Mouse (Mus musculus) hindbrain, embryonic 14.5 days (tissue): ENCODE data around the gene Cfap57. TPM values are rescaled to one million over a fixed set of nuclear protein-coding genes. Genes with fewer than 3 reads are reported as not detected.

Source experiments
- ATAC-seq: fragments of 200-750 bp; cut with Nextera tagmentation; 2 replicates; pipeline ENCODE4 v1.8.0; 2017; ENCODE audit warnings: moderate number of reproducible peaks, mild to moderate bottlenecking, moderate TSS enrichment, moderate library complexity; ENCODE audit not compliant: low FRiP score
- DNase-seq: peaks from one replicate; pipeline ENCODE4 v3.0.0-alpha.2; 2015; ENCODE audit warnings: low spot score
- H3K27ac ChIP-seq: fragments of 300-500 bp; sonication (generic); 2 replicates; pipeline ENCODE4 v1.5.1; 2014; ENCODE audit warnings: mild to moderate bottlenecking, moderate library complexity
- H3K27me3 ChIP-seq: fragments of 300-500 bp; sonication (generic); 2 replicates; pipeline ENCODE4 v1.6.1; 2014; ENCODE audit warnings: mild to moderate bottlenecking, low read length, mixed read lengths; ENCODE audit not compliant: control insufficient read depth, insufficient read depth
- H3K36me3 ChIP-seq: fragments of 300-500 bp; sonication (generic); replicated peaks from 2 replicates; pipeline ENCODE4 v1.6.1; 2014; ENCODE audit not compliant: control insufficient read depth, insufficient read depth
- H3K4me1 ChIP-seq: fragments of 300-500 bp; sonication (generic); replicated peaks from 2 replicates; pipeline ENCODE4 v1.6.1; 2014; ENCODE audit warnings: antibody characterized with exemption, low read length, mixed read lengths; ENCODE audit not compliant: control insufficient read depth, insufficient read depth
- H3K4me2 ChIP-seq: fragments of 300-500 bp; sonication (generic); replicated peaks from 2 replicates; pipeline ENCODE4 v1.6.1; 2014; ENCODE audit warnings: mild to moderate bottlenecking, moderate library complexity
- H3K4me3 ChIP-seq: fragments of 300-500 bp; sonication (generic); replicated peaks from 2 replicates; pipeline ENCODE4 v1.5.1; 2014; ENCODE audit warnings: mild to moderate bottlenecking, low read length
- H3K9ac ChIP-seq: fragments of 300-500 bp; sonication (generic); 2 replicates; pipeline ENCODE4 v1.6.1; 2014
- H3K9me3 ChIP-seq: fragments of 300-500 bp; sonication (generic); 2 replicates; pipeline ENCODE4 v1.6.1; 2016; ENCODE audit warnings: low read length; ENCODE audit not compliant: control insufficient read depth
- WGBS: fragments of 180-500 bp; shearing (Covaris S2); extraction: QIAGEN DNeasy Blood & Tissue Kit; methylation state at CpG from one replicate; pipeline ENCODE4 v1.1.7; 2014; 5-methylcytosine and 5-hydroxymethylcytosine counted together
- polyA plus RNA-seq: library from polyadenylated mRNA; unstranded; fragments of >200 nt; fragmentation: Nextera tagmentation; extraction: Ambion mirVana; gene quantifications from 2 replicates; pipeline ENCODE4 v1.2.1, GENCODE M21; 2014

The Cfap57 gene
- polyA plus RNA-seq, 1 experiment from 2014 or later: 3.1 TPM

DNA sequence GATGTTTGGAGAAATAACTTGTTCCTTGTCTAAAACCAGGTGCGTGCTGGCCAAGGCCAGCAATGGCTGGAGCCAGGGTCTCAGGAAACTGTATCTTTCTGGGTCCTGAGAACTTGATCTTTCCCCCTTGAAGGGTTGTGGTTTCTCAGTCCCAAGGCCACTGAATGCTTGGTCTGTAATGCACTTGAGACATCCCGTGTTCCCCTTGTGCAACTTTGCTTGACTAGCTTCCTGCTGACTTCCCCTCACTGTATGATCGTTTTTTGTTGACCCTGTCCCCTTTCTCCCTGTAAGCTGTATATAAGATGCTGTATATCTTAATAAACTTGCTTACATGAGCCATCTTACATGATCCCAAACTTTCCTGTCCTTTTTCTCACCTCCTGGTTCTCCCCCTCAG is 10.7 kb downstream of the Cfap57 start:
- DNase-seq (no peak), ATAC-seq (no peak)
- H3K9ac ChIP-seq: no peak overlapping the region
- H3K4me3 ChIP-seq: no peak overlapping the region
- no peaks in the 10 kb centered on the region for H3K36me3 ChIP-seq
- H3K27me3 ChIP-seq: no peaks in the 10 kb centered on the region
- H3K4me1 ChIP-seq: no peaks in the 10 kb centered on the region
- WGBS: 79% methylated on average over 3 of the region's 3 CpGs
- no peaks in the 10 kb centered on the region for H3K9me3 ChIP-seq
- H3K4me2 ChIP-seq: no peak overlapping the region
- no peak overlapping the region for H3K27ac ChIP-seq

DNA sequence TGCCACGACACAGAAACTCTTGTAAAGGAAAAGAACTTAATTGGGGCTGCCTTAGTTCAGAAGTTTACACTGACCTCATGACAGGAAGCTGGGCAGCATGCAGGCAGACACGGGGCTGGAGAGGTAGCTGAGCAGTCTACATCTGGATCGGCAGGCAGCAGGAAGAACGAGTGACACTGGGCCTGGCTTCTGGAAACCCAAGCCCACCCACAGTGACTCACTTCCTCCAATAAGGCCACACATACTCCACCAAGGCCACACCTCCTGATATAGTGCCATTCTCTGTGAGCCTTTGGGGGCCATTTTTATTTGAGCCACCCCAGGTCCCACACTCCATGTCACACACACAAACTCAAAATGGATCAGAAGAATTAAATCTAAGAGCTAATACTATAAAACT is 16.5 kb downstream of the Cfap57 start:
- no peak overlapping the region for H3K4me2 ChIP-seq
- no peak overlapping the region for H3K4me3 ChIP-seq
- no peaks in the 10 kb centered on the region for H3K36me3 ChIP-seq
- ATAC-seq (no peak), DNase-seq (no peak)
- no peak overlapping the region for H3K27ac ChIP-seq
- no peaks in the 10 kb centered on the region for H3K9me3 ChIP-seq
- H3K27me3 ChIP-seq: no peaks in the 10 kb centered on the region
- 76% methylated on average over 4 of the region's 4 CpGs for WGBS
- H3K4me1 ChIP-seq: no peaks in the 10 kb centered on the region
- H3K9ac ChIP-seq: no peak overlapping the region

GRCm38 (mm10) chr4:118589733-118590130 is 30.8 kb downstream of the Cfap57 start:
- H3K27me3 ChIP-seq: no peaks in the 10 kb centered on the region
- no peak overlapping the region for H3K4me3 ChIP-seq
- H3K9me3 ChIP-seq: peaks cover under 1% of the 10 kb centered on the region; the same call in 1 of the 2 replicates
- no peaks in the 10 kb centered on the region for H3K36me3 ChIP-seq
- WGBS: 4% methylated on average over 7 of the region's 7 CpGs
- H3K4me1 ChIP-seq: no peaks in the 10 kb centered on the region; the same call in 1 of the 2 replicates
- DNase-seq: peak; percentile 42
- peak overlapping the region; percentile 31; the same call in 1 of the 2 replicates for H3K9ac ChIP-seq
- H3K27ac ChIP-seq: peak overlapping the region; percentile 50
- H3K4me2 ChIP-seq: peak overlapping the region; percentile 27; the same call in 1 of the 2 replicates
- ATAC-seq: no peak

- DNase-seq (peak; percentile 25), ATAC-seq (0 out of 2 replicates have a peak, but pooled peaks have one; percentile 19)
- Histone ChIP-seq H3K27me3 (no peaks in the 10 kb centered on the region), H3K36me3 (no peaks in the 10 kb centered on the region), H3K9ac (peak overlapping the region; percentile 31; the same call in 1 of the 2 replicates), H3K9me3 (peaks cover 6% of the 10 kb centered on the region; the same call in 1 of the 2 replicates), H3K27ac (peak overlapping the region; percentile 50), H3K4me3 (no peak overlapping the region), H3K4me1 (no peaks in the 10 kb centered on the region; the same call in 1 of the 2 replicates), H3K4me2 (peak overlapping the region; percentile 27; the same call in 1 of the 2 replicates)
- WGBS: 54% methylated on average over 12 of the region's 12 CpGs
These were observed 31.4 kb downstream of the Cfap57 start for GRCm38 (mm10) chr4:118589053-118589732.

- Histone ChIP-seq H3K27ac (no peak overlapping the region), H3K9me3 (peaks cover 6% of the 10 kb centered on the region; the same call in 1 of the 2 replicates), H3K27me3 (no peaks in the 10 kb centered on the region), H3K4me3 (no peak overlapping the region), H3K4me2 (no peak overlapping the region), H3K4me1 (no peaks in the 10 kb centered on the region), H3K9ac (no peak overlapping the region), H3K36me3 (no peaks in the 10 kb centered on the region)
- ATAC-seq (no peak), DNase-seq (no peak)
- WGBS: 95% methylated on average over 8 of the region's 8 CpGs
These were observed 37.9 kb downstream of the Cfap57 start for GRCm38 (mm10) chr4:118582629-118583028.

GRCm38 (mm10) chr4:118581508-118581907 is 39.1 kb downstream of the Cfap57 start:
- no peak overlapping the region for H3K4me3 ChIP-seq
- DNase-seq: no peak
- H3K4me2 ChIP-seq: no peak overlapping the region
- peaks cover 6% of the 10 kb centered on the region; the same call in 1 of the 2 replicates for H3K9me3 ChIP-seq
- no peak overlapping the region for H3K27ac ChIP-seq
- H3K9ac ChIP-seq: no peak overlapping the region
- no peaks in the 10 kb centered on the region for H3K36me3 ChIP-seq
- H3K4me1 ChIP-seq: no peaks in the 10 kb centered on the region
- H3K27me3 ChIP-seq: no peaks in the 10 kb centered on the region
- ATAC-seq: no peak
- WGBS: 34% methylated on average over 11 of the region's 11 CpGs

GRCm38 (mm10) chr4:118579313-118579712 is 41.3 kb downstream of the Cfap57 start:
- no peak for DNase-seq

DNA sequence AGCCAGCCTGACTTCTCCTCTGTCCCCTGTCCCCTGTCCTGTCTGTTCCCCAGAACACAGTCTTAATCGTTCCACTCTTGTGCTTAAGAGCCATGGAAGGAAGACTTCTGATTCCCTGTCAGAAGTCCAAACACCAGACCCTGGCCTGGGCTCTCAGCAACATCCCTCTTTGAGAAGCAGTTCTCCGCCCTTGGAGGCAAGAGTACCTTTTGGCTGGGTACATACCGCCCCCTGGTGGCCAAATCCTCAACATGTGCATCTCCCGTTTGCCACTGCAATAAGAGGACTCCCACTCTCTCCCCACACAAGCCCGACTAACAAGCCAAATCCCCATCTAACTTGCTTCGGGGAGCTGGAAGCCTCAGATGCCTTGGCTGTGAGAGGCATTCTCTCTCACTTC is 44.5 kb downstream of the Cfap57 start:
- H3K4me3 ChIP-seq: no peak overlapping the region
- no peak overlapping the region for H3K9ac ChIP-seq
- DNase-seq: peak; percentile 95
- H3K4me1 ChIP-seq: no peaks in the 10 kb centered on the region
- ATAC-seq: 0 out of 2 replicates have a peak, but pooled peaks have one; percentile 54
- H3K36me3 ChIP-seq: no peaks in the 10 kb centered on the region
- WGBS: 4% methylated on average over 6 of the region's 6 CpGs
- H3K9me3 ChIP-seq: no peaks in the 10 kb centered on the region
- H3K27me3 ChIP-seq: no peaks in the 10 kb centered on the region
- H3K4me2 ChIP-seq: no peak overlapping the region
- no peak overlapping the region for H3K27ac ChIP-seq

More at GRCm38 (mm10) chr4:118579313-118579712, 41.3 kb downstream of the Cfap57 start:
- peaks cover 2% of the 10 kb centered on the region; the same call in 1 of the 2 replicates for H3K9me3 ChIP-seq
- no peak overlapping the region for H3K4me2 ChIP-seq
- 58% methylated on average over 13 of the region's 13 CpGs for WGBS
- no peak overlapping the region for H3K27ac ChIP-seq
- no peak for ATAC-seq
- H3K4me1 ChIP-seq: no peaks in the 10 kb centered on the region
- H3K27me3 ChIP-seq: no peaks in the 10 kb centered on the region
- no peak overlapping the region for H3K9ac ChIP-seq
- H3K36me3 ChIP-seq: no peaks in the 10 kb centered on the region
- H3K4me3 ChIP-seq: no peak overlapping the region

DNA sequence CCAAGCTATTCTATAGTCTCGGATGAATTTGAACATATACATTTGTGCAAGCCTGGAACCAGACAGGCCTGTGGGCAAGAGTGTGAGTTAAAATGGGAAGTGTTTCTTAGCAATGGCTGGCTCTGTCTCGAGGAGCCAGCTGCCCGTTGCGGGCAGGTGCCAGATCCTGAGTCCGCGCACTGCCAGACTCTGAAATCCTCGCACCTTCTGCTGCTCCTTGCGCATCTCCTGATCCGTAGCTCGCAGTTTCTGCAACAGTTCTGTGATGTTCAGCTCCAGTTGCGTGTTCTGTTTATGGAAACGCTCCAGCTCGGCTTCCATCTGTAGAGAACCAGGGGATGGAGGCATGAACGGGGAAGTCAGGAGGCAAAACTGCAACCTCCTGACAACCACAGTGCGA is 49.1 kb downstream of the Cfap57 start:
- WGBS: 82% methylated on average over 15 of the region's 15 CpGs
- Histone ChIP-seq H3K27me3 (no peaks in the 10 kb centered on the region), H3K27ac (no peak overlapping the region), H3K36me3 (no peaks in the 10 kb centered on the region), H3K4me2 (no peak overlapping the region), H3K9ac (no peak overlapping the region), H3K9me3 (no peaks in the 10 kb centered on the region), H3K4me3 (no peak overlapping the region), H3K4me1 (no peaks in the 10 kb centered on the region)
- no peak for ATAC-seq
- no peak for DNase-seq
